In genomic region chr2:165732552-165733238, GRCm38 (mm10) we compare ENCODE assay signal across 15 mouse cellular contexts.
DNase-seq lines count a peak whose midpoint lies in the region; ATAC-seq lines count a peak whose summit lies in the region.
"Had no signal": no experiment of that assay in that cellular context is flagged by ENCODE, and none has a peak within 500 bp of the region (broad histone marks: within the 10 kb centered on the region; RNA-seq: fewer than 3 reads in every experiment).

No protein-coding gene starts in this region.

- H3K4me2 ChIP-seq in forebrain, embryonic 16.5 days (ENCODE audit: low read length), result no peak overlapping the region
- H3K4me2 ChIP-seq in forebrain, embryonic 12.5 days, result no peak overlapping the region
- no peak overlapping the region for H3K4me2 ChIP-seq in intestine, embryonic 14.5 days (ENCODE audit: low read length)
- no peak overlapping the region for H3K4me2 ChIP-seq in intestine, embryonic 15.5 days (replicated peaks)
- no peak overlapping the region for H3K4me2 ChIP-seq in limb, embryonic 11.5 days (ENCODE audit: low read depth, severe bottlenecking)
- H3K4me2 ChIP-seq: embryonic facial prominence, embryonic 13.5 days had no signal

- DNase-seq in intestine, embryonic 14.5 days (ENCODE audit: low spot score), result no peak
- DNase-seq in brain, adult 2 months (ENCODE audit: low read depth, low spot score), result peak; percentile 36
- DNase-seq in limb, embryonic 11.5 days (ENCODE audit: low spot score), result peak; percentile 80
- no peak for DNase-seq in adrenal gland, postnatal 10 days
- DNase-seq: cerebellum, postnatal 10 days; right cerebral cortex, postnatal 14 days; thymus, postnatal 36 days had no signal

- no peaks in the 10 kb centered on the region for H3K36me3 ChIP-seq in forebrain, embryonic 16.5 days (ENCODE audit: control insufficient read depth, insufficient read depth)
- H3K36me3 ChIP-seq in forebrain, embryonic 12.5 days (replicated peaks), result no peaks in the 10 kb centered on the region
- H3K36me3 ChIP-seq in intestine, embryonic 14.5 days (ENCODE audit: control insufficient read depth, insufficient read depth, low read length), result no peaks in the 10 kb centered on the region
- H3K36me3 ChIP-seq in intestine, embryonic 15.5 days, result no peaks in the 10 kb centered on the region
- H3K36me3 ChIP-seq in limb, embryonic 11.5 days (ENCODE audit: control insufficient read depth, insufficient read depth, low read length), result no peaks in the 10 kb centered on the region

- H3K9ac ChIP-seq in forebrain, embryonic 16.5 days (replicated peaks; ENCODE audit: low read depth, low read length), result no peak overlapping the region
- H3K9ac ChIP-seq in forebrain, embryonic 12.5 days, result no peak overlapping the region
- H3K9ac ChIP-seq in intestine, embryonic 14.5 days (ENCODE audit: low read length), result no peak overlapping the region
- H3K9ac ChIP-seq in intestine, embryonic 15.5 days, result no peak overlapping the region
- no peak overlapping the region for H3K9ac ChIP-seq in limb, embryonic 11.5 days (ENCODE audit: low read length)
- H3K9ac ChIP-seq: embryonic facial prominence, embryonic 13.5 days; liver, embryonic 14.5 days had no signal

- no peak overlapping the region for H3K4me3 ChIP-seq in forebrain, embryonic 16.5 days (replicated peaks; ENCODE audit: low read length)
- H3K4me3 ChIP-seq in forebrain, embryonic 12.5 days (replicated peaks), result no peak overlapping the region
- H3K4me3 ChIP-seq in intestine, embryonic 14.5 days (ENCODE audit: low read depth, low read length), result no peak overlapping the region
- H3K4me3 ChIP-seq in intestine, embryonic 15.5 days (replicated peaks), result no peak overlapping the region
- no peak overlapping the region for H3K4me3 ChIP-seq in limb, embryonic 11.5 days (ENCODE audit: low read depth, low read length)
- H3K4me3 ChIP-seq: embryonic facial prominence, embryonic 13.5 days; left cerebral cortex, adult 2 months had no signal

- H3K27me3 ChIP-seq in forebrain, embryonic 16.5 days (replicated peaks; ENCODE audit: control insufficient read depth, insufficient read depth, low read length), result no peaks in the 10 kb centered on the region
- no peaks in the 10 kb centered on the region for H3K27me3 ChIP-seq in forebrain, embryonic 12.5 days
- H3K27me3 ChIP-seq in intestine, embryonic 14.5 days (replicated peaks; ENCODE audit: control insufficient read depth, insufficient read depth, low read length), result no peaks in the 10 kb centered on the region; the same call in 1 of the 2 replicates
- no peaks in the 10 kb centered on the region for H3K27me3 ChIP-seq in intestine, embryonic 15.5 days (replicated peaks)
- no peaks in the 10 kb centered on the region for H3K27me3 ChIP-seq in limb, embryonic 11.5 days (ENCODE audit: control insufficient read depth, insufficient read depth, low read length)
- H3K27me3 ChIP-seq: embryonic facial prominence, embryonic 13.5 days had no signal

- 0 out of 2 replicates have a peak, but pooled peaks have one; percentile 47 for ATAC-seq in forebrain, embryonic 16.5 days
- ATAC-seq in forebrain, embryonic 12.5 days (ENCODE audit: low FRiP score), result no peak
- 0 out of 2 replicates have a peak, but pooled peaks have one; percentile 19 for ATAC-seq in intestine, embryonic 14.5 days (replicated peaks; ENCODE audit: low FRiP score, low TSS enrichment, low read depth)
- ATAC-seq in intestine, embryonic 15.5 days, result no peak
- ATAC-seq in limb, embryonic 11.5 days (ENCODE audit: insufficient number of reproducible peaks, low FRiP score, low TSS enrichment, low read depth), result peak; percentile 81
- no peak for ATAC-seq in CD4-positive, CD25-positive, alpha-beta regulatory T cell, adult 4 months
- ATAC-seq: activated CD4-positive, CD25-positive, alpha-beta regulatory T cell, adult 4 months had no signal

- H3K4me1 ChIP-seq in forebrain, embryonic 16.5 days (replicated peaks; ENCODE audit: control insufficient read depth, insufficient read depth, low read length), result peaks cover 7% of the 10 kb centered on the region; the same call in 1 of the 2 replicates
- H3K4me1 ChIP-seq in forebrain, embryonic 12.5 days, result peaks cover 9% of the 10 kb centered on the region; the same call in 1 of the 2 replicates
- H3K4me1 ChIP-seq in intestine, embryonic 14.5 days (replicated peaks; ENCODE audit: control insufficient read depth, insufficient read depth, low read length), result no peaks in the 10 kb centered on the region
- 0 out of 2 replicates have a peak, but pooled peaks cover 3% of the 10 kb centered on the region for H3K4me1 ChIP-seq in intestine, embryonic 15.5 days (replicated peaks)
- H3K4me1 ChIP-seq in limb, embryonic 11.5 days (ENCODE audit: control insufficient read depth, insufficient read depth, low read length), result peaks cover 16% of the 10 kb centered on the region

- no peaks in the 10 kb centered on the region for H3K9me3 ChIP-seq in forebrain, embryonic 16.5 days (ENCODE audit: control insufficient read depth, low read length)
- H3K9me3 ChIP-seq in forebrain, embryonic 12.5 days, result no peaks in the 10 kb centered on the region
- no peaks in the 10 kb centered on the region for H3K9me3 ChIP-seq in intestine, embryonic 14.5 days (ENCODE audit: control insufficient read depth, low read length)
- no peaks in the 10 kb centered on the region for H3K9me3 ChIP-seq in intestine, embryonic 15.5 days
- H3K9me3 ChIP-seq in limb, embryonic 11.5 days (ENCODE audit: control insufficient read depth, low read length), result no peaks in the 10 kb centered on the region; the same call in 1 of the 2 replicates
- H3K9me3 ChIP-seq: embryonic facial prominence, embryonic 13.5 days had no signal

- no peak overlapping the region for H3K27ac ChIP-seq in forebrain, embryonic 16.5 days (ENCODE audit: low read length)
- no peak overlapping the region for H3K27ac ChIP-seq in forebrain, embryonic 12.5 days
- H3K27ac ChIP-seq in intestine, embryonic 14.5 days (ENCODE audit: low read depth), result no peak overlapping the region
- H3K27ac ChIP-seq in intestine, embryonic 15.5 days, result no peak overlapping the region
- no peak overlapping the region for H3K27ac ChIP-seq in limb, embryonic 11.5 days (replicated peaks; ENCODE audit: low read depth, low read length)
- H3K27ac ChIP-seq: left cerebral cortex, adult 2 months; liver, embryonic 14.5 days had no signal

- WGBS in forebrain, embryonic 16.5 days, result 61% methylated on average over 18 of the region's 18 CpGs
- WGBS in forebrain, embryonic 12.5 days, result 75% methylated on average over 18 of the region's 18 CpGs
- 55% methylated on average over 18 of the region's 18 CpGs for WGBS in intestine, embryonic 14.5 days
- WGBS in intestine, embryonic 15.5 days, result 52% methylated on average over 18 of the region's 18 CpGs
- WGBS in limb, embryonic 11.5 days, result 22% methylated on average over 18 of the region's 18 CpGs

Comparison
In these comparisons a context has a peak if more than half of its experiments do, and no peak if none do; other contexts are left out.
1. ATAC-seq: peak in forebrain, embryonic 16.5 days (single experiment), intestine, embryonic 14.5 days (single experiment) and limb, embryonic 11.5 days (single experiment); none in forebrain, embryonic 12.5 days (single experiment), intestine, embryonic 15.5 days (single experiment) and CD4-positive, CD25-positive, alpha-beta regulatory T cell, adult 4 months (single experiment).
2. DNase-seq: peak in brain, adult 2 months (single experiment) and limb, embryonic 11.5 days (single experiment); none in intestine, embryonic 14.5 days (single experiment) and adrenal gland, postnatal 10 days (single experiment).